Mouse (Mus musculus) hindbrain, embryonic 12.5 days (tissue): ENCODE results near the gene Mrps2. TPM values are rescaled to one million over a fixed set of nuclear protein-coding genes. Genes with fewer than 3 reads are reported as not detected.
A peak's percentile ranks its signal among the peaks of the same experiment; 100 is the strongest.

Experiments used
- ATAC-seq: fragments of 200-750 bp; cut with Nextera tagmentation; 2 replicates; pipeline ENCODE4 v1.8.0; 2017; ENCODE audit warnings: moderate TSS enrichment; ENCODE audit not compliant: low FRiP score
- H3K27ac ChIP-seq: fragments of 300-500 bp; sonication (generic); 2 replicates; pipeline ENCODE4 v1.5.1; 2016; ENCODE audit warnings: mild to moderate bottlenecking
- H3K27me3 ChIP-seq: fragments of 300-500 bp; sonication (generic); 2 replicates; pipeline ENCODE4 v1.6.1; 2016; ENCODE audit warnings: mild to moderate bottlenecking
- H3K36me3 ChIP-seq: fragments of 300-500 bp; sonication (generic); 2 replicates; pipeline ENCODE4 v1.6.1; 2016; ENCODE audit warnings: mild to moderate bottlenecking
- H3K4me1 ChIP-seq: fragments of 300-500 bp; sonication (generic); 2 replicates; pipeline ENCODE4 v1.6.1; 2016
- H3K4me2 ChIP-seq: fragments of 300-500 bp; sonication (generic); replicated peaks from 2 replicates; pipeline ENCODE4 v1.6.1; 2016; ENCODE audit warnings: mild to moderate bottlenecking
- H3K4me3 ChIP-seq: fragments of 300-500 bp; sonication (generic); 2 replicates; pipeline ENCODE4 v1.5.1; 2016; ENCODE audit warnings: mild to moderate bottlenecking
- H3K9ac ChIP-seq: fragments of 300-500 bp; sonication (generic); 2 replicates; pipeline ENCODE4 v1.6.1; 2016; ENCODE audit warnings: mild to moderate bottlenecking, moderate library complexity
- H3K9me3 ChIP-seq: fragments of 300-500 bp; sonication (generic); replicated peaks from 2 replicates; pipeline ENCODE4 v1.6.1; 2016; ENCODE audit warnings: mild to moderate bottlenecking
- WGBS: fragments of 180-500 bp; shearing (Covaris S2); methylation state at CpG from one replicate; pipeline ENCODE4 v1.1.7; 2016; 5-methylcytosine and 5-hydroxymethylcytosine counted together
- polyA plus RNA-seq: library from polyadenylated mRNA; unstranded; fragments of >200 nt; fragmentation: Nextera tagmentation; extraction: Ambion mirVana; gene quantifications from 2 replicates; pipeline ENCODE4 v1.2.1, GENCODE M21; 2016

The Mrps2 gene
- 52.5 and 54.3 TPM in 2 replicates for polyA plus RNA-seq

GRCm38 (mm10) chr2:28467860-28468485 is at the start of gene Mrps2:
Mrps2 (plus strand) TSS chr2:28468066.
- ATAC-seq, result peak; percentile 86
- peak within 1 kb of the TSS; percentile 98 for H3K9ac ChIP-seq
- peaks cover 7% of the 10 kb centered on the region for H3K27me3 ChIP-seq
- H3K4me3 ChIP-seq, result peak within 1 kb of the TSS; percentile 96
- WGBS, result under 1% methylated on average over 51 of the region's 52 CpGs
- peaks cover 40% of the 10 kb centered on the region for H3K36me3 ChIP-seq
- H3K27ac ChIP-seq, result peak within 1 kb of the TSS; percentile 40; the same call in 1 of the 2 replicates
- peaks cover 19% of the 10 kb centered on the region for H3K4me1 ChIP-seq
- H3K9me3 ChIP-seq, result no peaks in the 10 kb centered on the region
- H3K4me2 ChIP-seq, result peak within 1 kb of the TSS; percentile 77

GRCm38 (mm10) chr2:28419898-28420297 is 48.0 kb upstream of the Mrps2 start:
- no peak overlapping the region for H3K4me3 ChIP-seq
- no peak overlapping the region for H3K4me2 ChIP-seq
- H3K9me3 ChIP-seq, result no peaks in the 10 kb centered on the region
- H3K4me1 ChIP-seq, result peaks cover 12% of the 10 kb centered on the region
- WGBS, result 20% methylated on average over 4 of the region's 4 CpGs
- no peaks in the 10 kb centered on the region for H3K36me3 ChIP-seq
- H3K27me3 ChIP-seq, result peaks cover 4% of the 10 kb centered on the region
- H3K27ac ChIP-seq, result no peak overlapping the region
- no peak overlapping the region for H3K9ac ChIP-seq
- no peak for ATAC-seq

- ATAC-seq, result no peak
- no peak overlapping the region for H3K4me2 ChIP-seq
- H3K27me3 ChIP-seq, result peaks cover 4% of the 10 kb centered on the region
- no peaks in the 10 kb centered on the region for H3K36me3 ChIP-seq
- H3K9me3 ChIP-seq, result no peaks in the 10 kb centered on the region
- H3K27ac ChIP-seq, result no peak overlapping the region
- H3K9ac ChIP-seq, result no peak overlapping the region
- H3K4me3 ChIP-seq, result no peak overlapping the region
- no peaks in the 10 kb centered on the region; the same call in 1 of the 2 replicates for H3K4me1 ChIP-seq
- WGBS, result 32% methylated on average over 3 of the region's 3 CpGs
Measured at GRCm38 (mm10) chr2:28423167-28423566, 44.7 kb upstream of the Mrps2 start.

GRCm38 (mm10) chr2:28427226-28427625 is 40.6 kb upstream of the Mrps2 start:
- Histone ChIP-seq H3K36me3 (no peaks in the 10 kb centered on the region), H3K4me1 (no peaks in the 10 kb centered on the region; the same call in 1 of the 2 replicates), H3K4me2 (no peak overlapping the region), H3K27ac (no peak overlapping the region), H3K9me3 (no peaks in the 10 kb centered on the region), H3K9ac (no peak overlapping the region), H3K27me3 (no peaks in the 10 kb centered on the region), H3K4me3 (no peak overlapping the region)
- ATAC-seq, result no peak
- 83% methylated on average over 6 of the region's 6 CpGs for whole genome bisulfite sequencing

- Histone ChIP-seq H3K36me3 (no peaks in the 10 kb centered on the region), H3K27me3 (no peaks in the 10 kb centered on the region), H3K9ac (no peak overlapping the region), H3K4me2 (no peak overlapping the region), H3K27ac (no peak overlapping the region), H3K4me3 (no peak overlapping the region), H3K4me1 (peaks cover 4% of the 10 kb centered on the region; the same call in 1 of the 2 replicates), H3K9me3 (no peaks in the 10 kb centered on the region)
- ATAC-seq, result no peak
- 56% methylated on average over 6 of the region's 6 CpGs for WGBS
Measured at GRCm38 (mm10) chr2:28430846-28431245, 37.0 kb upstream of the Mrps2 start.

- no peaks in the 10 kb centered on the region for H3K27me3 ChIP-seq
- H3K27ac ChIP-seq, result no peak overlapping the region
- no peaks in the 10 kb centered on the region for H3K36me3 ChIP-seq
- no peak for ATAC-seq
- H3K9ac ChIP-seq, result no peak overlapping the region
- peaks cover 4% of the 10 kb centered on the region; the same call in 1 of the 2 replicates for H3K4me1 ChIP-seq
- H3K4me3 ChIP-seq, result no peak overlapping the region
- 50% methylated on average over 1 of the region's 1 CpGs for WGBS
- H3K9me3 ChIP-seq, result no peaks in the 10 kb centered on the region
- H3K4me2 ChIP-seq, result no peak overlapping the region
Measured at GRCm38 (mm10) chr2:28432811-28433210, 35.1 kb upstream of the Mrps2 start.

GRCm38 (mm10) chr2:28433512-28433911 is 34.4 kb upstream of the Mrps2 start:
- 0% methylated on average over 1 of the region's 2 CpGs for WGBS
- ATAC-seq, result no peak
- H3K9me3 ChIP-seq, result no peaks in the 10 kb centered on the region
- no peak overlapping the region for H3K4me3 ChIP-seq
- peaks cover 4% of the 10 kb centered on the region; the same call in 1 of the 2 replicates for H3K4me1 ChIP-seq
- H3K36me3 ChIP-seq, result no peaks in the 10 kb centered on the region
- no peak overlapping the region for H3K27ac ChIP-seq
- no peak overlapping the region for H3K9ac ChIP-seq
- H3K4me2 ChIP-seq, result no peak overlapping the region
- no peaks in the 10 kb centered on the region for H3K27me3 ChIP-seq

- Histone ChIP-seq H3K4me1 (peaks cover 4% of the 10 kb centered on the region; the same call in 1 of the 2 replicates), H3K27ac (no peak overlapping the region), H3K36me3 (no peaks in the 10 kb centered on the region), H3K9me3 (no peaks in the 10 kb centered on the region), H3K9ac (no peak overlapping the region), H3K4me3 (no peak overlapping the region), H3K27me3 (no peaks in the 10 kb centered on the region), H3K4me2 (no peak overlapping the region)
- no peak for ATAC-seq
- WGBS, result 92% methylated on average over 11 of the region's 11 CpGs
Measured at GRCm38 (mm10) chr2:28435401-28435800, 32.5 kb upstream of the Mrps2 start.

- 74% methylated on average over 6 of the region's 6 CpGs for WGBS
- Histone ChIP-seq H3K4me2 (no peak overlapping the region), H3K4me1 (no peaks in the 10 kb centered on the region), H3K4me3 (no peak overlapping the region), H3K9me3 (no peaks in the 10 kb centered on the region), H3K27ac (no peak overlapping the region), H3K36me3 (no peaks in the 10 kb centered on the region), H3K27me3 (no peaks in the 10 kb centered on the region; the same call in 1 of the 2 replicates), H3K9ac (no peak overlapping the region)
- no peak for ATAC-seq
Measured at GRCm38 (mm10) chr2:28440842-28441241, 27.0 kb upstream of the Mrps2 start.

- Histone ChIP-seq H3K9ac (no peak overlapping the region), H3K36me3 (peaks cover 6% of the 10 kb centered on the region; the same call in 1 of the 2 replicates), H3K27ac (no peak overlapping the region), H3K27me3 (peaks cover 6% of the 10 kb centered on the region; the same call in 1 of the 2 replicates), H3K4me1 (peaks cover 8% of the 10 kb centered on the region), H3K9me3 (no peaks in the 10 kb centered on the region), H3K4me3 (no peak overlapping the region), H3K4me2 (no peak overlapping the region)
- 80% methylated on average over 4 of the region's 4 CpGs for WGBS
- no peak for ATAC-seq
Measured at GRCm38 (mm10) chr2:28445082-28445481, 22.8 kb upstream of the Mrps2 start.

- WGBS, result 8% methylated on average over 5 of the region's 5 CpGs
- H3K27ac ChIP-seq, result peak overlapping the region; percentile 79; the same call in 1 of the 2 replicates
- H3K9me3 ChIP-seq, result no peaks in the 10 kb centered on the region
- H3K4me2 ChIP-seq, result peak overlapping the region; percentile 91
- peaks cover 6% of the 10 kb centered on the region; the same call in 1 of the 2 replicates for H3K27me3 ChIP-seq
- H3K4me3 ChIP-seq, result peak overlapping the region; percentile 85
- peak overlapping the region; percentile 89 for H3K9ac ChIP-seq
- peaks cover 15% of the 10 kb centered on the region for H3K36me3 ChIP-seq
- 0 out of 2 replicates have a peak, but pooled peaks have one; percentile 9 for ATAC-seq
- peaks cover 8% of the 10 kb centered on the region for H3K4me1 ChIP-seq
Measured at GRCm38 (mm10) chr2:28446181-28446514, 21.7 kb upstream of the Mrps2 start.

- peaks cover 8% of the 10 kb centered on the region for H3K4me1 ChIP-seq
- peak within 1 kb of the TSS; percentile 79 for H3K27ac ChIP-seq
- peak within 1 kb of the TSS; percentile 91 for H3K4me2 ChIP-seq
- under 1% methylated on average over 107 of the region's 118 CpGs for WGBS
- peaks cover 6% of the 10 kb centered on the region; the same call in 1 of the 2 replicates for H3K27me3 ChIP-seq
- peaks cover 20% of the 10 kb centered on the region for H3K36me3 ChIP-seq
- H3K9ac ChIP-seq, result peak within 1 kb of the TSS; percentile 89
- no peaks in the 10 kb centered on the region for H3K9me3 ChIP-seq
- peak within 1 kb of the TSS; percentile 85 for H3K4me3 ChIP-seq
- ATAC-seq, result peak; percentile 62
Measured at GRCm38 (mm10) chr2:28446515-28447314, 21.2 kb upstream of the Mrps2 start, which contains the start of gene Ppp1r26. Ppp1r26 (plus strand) TSS chr2:28446800.
